Mouse (Mus musculus) liver, adult 2 months (tissue): ENCODE results near the gene Zfp507. TPM values are rescaled to one million over a fixed set of nuclear protein-coding genes. Genes with fewer than 3 reads are reported as not detected.

ENCODE experiments used
- DNase-seq: peaks from one replicate; pipeline ENCODE4 v3.0.0-alpha.2; 2011; ENCODE audit warnings: low read depth, low spot score; ENCODE audit errors: extremely low read depth
- H3K27ac ChIP-seq: fragments of 200-500 bp; replicated peaks from 2 replicates; pipeline ENCODE4 v1.5.1; 2012; ENCODE audit warnings: low read depth, mild to moderate bottlenecking, control low read depth, inconsistent platforms, low read length; ENCODE audit not compliant: insufficient read depth
- H3K27me3 ChIP-seq: fragments of 200-500 bp; 2 replicates; pipeline ENCODE4 v1.6.1; 2012; ENCODE audit warnings: mild to moderate bottlenecking, moderate library complexity, low read length, inconsistent platforms; ENCODE audit not compliant: control insufficient read depth, insufficient read depth
- H3K36me3 ChIP-seq: fragments of 200-500 bp; 2 replicates; pipeline ENCODE4 v1.6.1; 2012; ENCODE audit warnings: low read length, inconsistent platforms; ENCODE audit not compliant: control insufficient read depth, insufficient read depth
- H3K4me1 ChIP-seq: fragments of 200-500 bp; 2 replicates; pipeline ENCODE4 v1.6.1; 2011; ENCODE audit warnings: low read length; ENCODE audit not compliant: control insufficient read depth, insufficient read depth
- H3K4me3 ChIP-seq: fragments of 200-500 bp; 2 replicates; pipeline ENCODE4 v1.5.1; 2011; ENCODE audit warnings: low read depth, mild to moderate bottlenecking, control low read depth, low read length, moderate library complexity; ENCODE audit not compliant: insufficient read depth
- H3K79me2 ChIP-seq: fragments of 200-500 bp; 2 replicates; pipeline ENCODE4 v1.6.1; 2012; ENCODE audit warnings: inconsistent platforms, mild to moderate bottlenecking, low read length, moderate library complexity; ENCODE audit not compliant: control insufficient read depth, insufficient read depth
- H3K9ac ChIP-seq: fragments of 200-500 bp; 2 replicates; pipeline ENCODE4 v1.6.1; 2012; ENCODE audit warnings: low read depth, mild to moderate bottlenecking, control low read depth, inconsistent platforms, low read length
- CTCF ChIP-seq: fragments of 200-500 bp; IDR thresholded peaks from 2 replicates; pipeline ENCODE4 v1.5.1; 2011; ENCODE audit warnings: low read depth, low read length, control low read depth
- POLR2A ChIP-seq: fragments of 200-500 bp; IDR thresholded peaks from 2 replicates; pipeline ENCODE4 v1.6.1; 2011; ENCODE audit warnings: low read length, control low read depth; ENCODE audit not compliant: insufficient read depth; ENCODE audit errors: extremely low read depth
- WGBS: fragments of 180-500 bp; shearing (Covaris S2); methylation state at CpG from one replicate; pipeline ENCODE4 v1.1.7; 2018; 5-methylcytosine and 5-hydroxymethylcytosine counted together
- polyA plus RNA-seq: library from polyadenylated mRNA; depleted of rRNA; stranded (reverse); fragments of >200 nt; gene quantifications from 2 replicates; pipeline ENCODE4 v1.2.3, GENCODE M21; 2012
- total RNA-seq: library from RNA; depleted of rRNA; stranded (reverse); fragments of >200 nt; gene quantifications from 2 replicates; pipeline ENCODE4 v1.2.3, GENCODE M21; 2014

Gene Zfp507
- total and polyA plus RNA-seq, 2 experiments, result 4.9 to 12.2 TPM

DNA sequence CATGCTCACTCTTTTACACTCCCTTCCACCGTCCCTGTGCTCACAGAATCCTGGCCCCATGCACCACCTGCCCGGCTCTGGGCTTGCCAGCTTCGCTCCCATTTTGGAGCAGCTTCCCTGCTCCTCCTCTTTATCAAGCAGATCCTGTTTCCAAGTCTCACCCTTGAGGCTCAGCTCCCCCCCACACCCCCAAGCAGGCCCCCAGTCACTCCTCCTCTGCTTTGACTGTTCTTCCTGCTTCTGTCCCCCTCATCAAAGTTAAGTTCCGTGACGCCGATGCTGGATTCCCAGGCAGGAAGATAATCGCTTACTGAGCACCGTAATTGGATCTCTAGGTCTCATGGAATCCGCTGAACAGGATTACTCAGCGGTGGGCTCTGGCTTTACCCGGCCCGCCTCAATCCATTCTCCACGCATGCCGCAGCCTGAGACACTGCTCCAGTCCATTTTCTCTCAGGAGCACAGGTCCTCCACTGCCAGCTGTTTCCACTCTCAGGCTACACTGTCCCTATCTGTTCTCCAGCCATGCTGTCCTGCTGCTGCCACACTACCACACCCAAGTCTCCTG is 55.3 kb downstream of the Zfp507 start:
- no peak for DNase-seq
- Histone ChIP-seq H3K4me3 (no peak overlapping the region), H3K27me3 (no peaks in the 10 kb centered on the region), H3K79me2 (no peaks in the 10 kb centered on the region), H3K27ac (no peak overlapping the region), H3K4me1 (no peaks in the 10 kb centered on the region), H3K36me3 (no peaks in the 10 kb centered on the region), H3K9ac (no peak overlapping the region)
- 92% methylated on average over 14 of the region's 14 CpGs for WGBS
- TF ChIP-seq POLR2A (no peak), CTCF (no peak)

DNA sequence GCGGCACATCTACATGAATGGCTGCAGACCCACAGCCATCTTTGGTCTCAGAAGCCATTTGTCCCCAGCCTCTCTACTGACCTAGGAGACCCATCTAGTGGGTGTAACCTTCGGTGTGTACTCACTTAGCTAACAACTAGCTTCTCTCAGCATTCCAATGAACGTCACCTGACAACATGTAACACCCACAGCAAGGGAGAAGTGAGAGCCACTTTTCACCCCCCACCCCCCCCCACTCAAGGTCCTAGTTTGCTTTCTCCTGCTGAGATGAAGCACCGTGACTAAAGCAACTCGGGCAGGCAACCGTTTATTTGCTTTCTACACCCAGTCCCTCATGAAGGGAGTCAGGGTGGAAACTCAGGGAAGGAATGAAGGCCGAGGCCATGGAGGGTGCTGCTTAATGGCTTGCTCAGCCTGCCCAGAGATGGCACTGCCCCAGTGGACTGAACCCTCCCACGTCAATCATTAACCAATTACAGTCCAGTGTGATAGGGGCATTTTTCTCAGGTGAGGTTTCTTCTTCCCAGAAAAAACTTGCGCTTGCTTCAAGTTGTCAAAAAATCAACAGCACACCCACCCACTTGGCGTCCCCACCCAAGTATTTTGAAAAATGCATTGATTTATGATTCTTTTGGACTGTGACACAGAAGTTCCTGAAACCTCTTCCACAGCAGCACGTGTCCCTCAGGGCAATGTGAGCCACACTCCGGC is 56.0 kb downstream of the Zfp507 start:
- Histone ChIP-seq H3K4me3 (no peak overlapping the region), H3K79me2 (no peaks in the 10 kb centered on the region), H3K9ac (no peak overlapping the region), H3K4me1 (no peaks in the 10 kb centered on the region), H3K36me3 (no peaks in the 10 kb centered on the region), H3K27ac (no peak overlapping the region), H3K27me3 (no peaks in the 10 kb centered on the region)
- TF ChIP-seq POLR2A (no peak), CTCF (no peak)
- WGBS, result 67% methylated on average over 12 of the region's 12 CpGs
- peak; percentile 94 for DNase-seq

DNA sequence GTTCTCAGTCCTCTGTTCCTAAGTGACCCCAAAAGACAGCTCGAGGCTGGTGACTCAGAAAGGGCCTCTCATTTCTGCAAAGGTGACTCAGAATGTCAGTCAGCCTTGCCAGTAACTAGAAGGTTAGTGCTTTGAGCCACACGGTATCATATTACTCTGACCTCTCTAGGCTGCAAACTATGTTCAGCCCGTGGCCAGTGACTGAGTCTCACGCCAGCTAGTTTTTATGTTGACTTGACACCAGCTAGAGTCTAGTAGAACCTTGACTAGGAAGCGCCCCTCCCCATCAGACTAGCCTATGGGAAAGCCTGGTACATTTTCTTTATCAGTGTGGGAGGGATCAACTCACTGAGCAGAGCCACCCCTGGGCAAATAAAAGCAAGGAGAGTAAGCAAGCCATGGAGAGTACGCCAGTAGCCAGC is 57.5 kb downstream of the Zfp507 start:
- no peaks in the 10 kb centered on the region for H3K36me3 ChIP-seq
- H3K4me1 ChIP-seq, result no peaks in the 10 kb centered on the region
- 35% methylated on average over 6 of the region's 6 CpGs for WGBS
- H3K9ac ChIP-seq, result no peak overlapping the region
- peak; percentile 93 for DNase-seq
- H3K27ac ChIP-seq, result no peak overlapping the region
- H3K27me3 ChIP-seq, result no peaks in the 10 kb centered on the region
- H3K4me3 ChIP-seq, result no peak overlapping the region
- no peak for TF ChIP-seq CTCF
- TF ChIP-seq POLR2A, result no peak
- H3K79me2 ChIP-seq, result no peaks in the 10 kb centered on the region

DNA sequence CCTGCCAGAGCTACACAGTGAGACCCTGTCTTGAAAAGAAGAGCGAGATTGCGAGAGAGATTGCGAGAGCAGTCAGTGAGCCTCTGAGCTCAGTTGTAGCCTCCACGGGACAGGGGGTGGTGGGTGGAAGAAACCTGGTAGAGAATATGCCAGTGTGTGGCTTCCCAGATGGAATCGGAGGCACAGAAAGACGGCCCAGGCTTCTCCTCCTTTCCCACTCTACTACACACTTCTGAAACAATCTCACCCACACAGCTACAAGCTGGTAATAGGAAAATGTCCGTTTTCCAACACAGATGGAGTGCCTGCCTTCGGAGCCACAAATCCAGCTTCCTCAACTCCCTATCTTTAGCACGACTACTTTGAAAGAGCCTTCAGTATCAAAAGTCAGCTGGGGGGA is 58.0 kb downstream of the Zfp507 start:
- no peaks in the 10 kb centered on the region for H3K4me1 ChIP-seq
- H3K4me3 ChIP-seq, result no peak overlapping the region
- no peak for DNase-seq
- no peaks in the 10 kb centered on the region for H3K27me3 ChIP-seq
- no peaks in the 10 kb centered on the region for H3K36me3 ChIP-seq
- 87% methylated on average over 9 of the region's 9 CpGs for WGBS
- no peak overlapping the region for H3K27ac ChIP-seq
- no peak overlapping the region for H3K9ac ChIP-seq
- TF ChIP-seq CTCF (no peak), POLR2A (no peak)
- no peaks in the 10 kb centered on the region for H3K79me2 ChIP-seq

DNA sequence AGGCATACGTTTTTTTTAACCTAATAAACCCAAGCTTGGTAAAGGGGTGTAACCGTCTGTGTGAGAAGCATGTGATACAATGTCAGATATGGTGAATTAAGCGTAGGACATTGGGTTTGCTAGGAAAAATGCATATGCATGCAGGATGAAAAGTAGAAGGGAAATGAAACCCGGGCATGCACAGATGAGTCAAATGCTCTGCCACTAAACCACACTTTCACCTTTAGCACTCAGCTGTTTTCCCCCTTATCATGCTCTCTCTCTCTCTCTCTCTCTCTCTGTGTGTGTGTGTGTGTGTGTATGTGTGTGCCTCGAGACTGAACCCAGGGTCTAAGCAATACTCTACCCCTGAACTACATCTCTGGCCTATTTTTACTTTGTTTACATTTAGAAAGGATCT is 60.5 kb downstream of the Zfp507 start:
- WGBS, result 48% methylated on average over 5 of the region's 5 CpGs
- TF ChIP-seq CTCF, result no peak
- TF ChIP-seq POLR2A, result no peak
- DNase-seq, result no peak
- Histone ChIP-seq H3K27me3 (no peaks in the 10 kb centered on the region), H3K27ac (no peak overlapping the region), H3K9ac (no peak overlapping the region), H3K4me3 (no peak overlapping the region), H3K4me1 (no peaks in the 10 kb centered on the region), H3K79me2 (no peaks in the 10 kb centered on the region), H3K36me3 (no peaks in the 10 kb centered on the region)

DNA sequence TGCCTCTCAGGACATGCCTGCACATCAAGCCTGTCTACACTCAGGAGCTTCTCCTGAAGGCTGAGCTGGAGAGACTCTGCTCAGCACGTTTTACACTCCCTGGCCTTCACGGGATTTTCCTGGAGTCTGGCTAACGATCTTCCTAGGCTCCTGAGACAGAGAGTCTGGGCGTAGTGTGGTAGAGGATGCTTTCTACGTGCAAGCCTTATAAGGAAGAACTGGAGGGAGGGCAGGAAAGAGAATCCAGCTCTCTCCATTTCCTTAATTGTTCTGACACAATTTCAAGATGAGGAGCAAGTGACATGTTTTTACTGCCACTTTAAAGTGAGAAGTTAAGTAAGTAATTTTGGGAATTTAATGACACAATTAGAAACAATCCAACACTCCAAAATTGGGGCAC is 60.9 kb downstream of the Zfp507 start:
- Histone ChIP-seq H3K4me1 (no peaks in the 10 kb centered on the region), H3K27ac (no peak overlapping the region), H3K27me3 (no peaks in the 10 kb centered on the region), H3K9ac (no peak overlapping the region), H3K4me3 (no peak overlapping the region), H3K36me3 (no peaks in the 10 kb centered on the region), H3K79me2 (no peaks in the 10 kb centered on the region)
- 80% methylated on average over 5 of the region's 5 CpGs for WGBS
- no peak for DNase-seq
- no peak for TF ChIP-seq CTCF
- TF ChIP-seq POLR2A, result no peak
